Mouse (Mus musculus) spleen, adult 2 months (tissue): ENCODE results near the gene Kcnk15. TPM values are rescaled to one million over a fixed set of nuclear protein-coding genes. Genes with fewer than 3 reads are reported as not detected.

Experiments used
- DNase-seq, 2 experiments: peaks; one replicate each; pipeline versions ENCODE4 v3.0.0 to v3.0.0-alpha.2; 2012 to 2021; ENCODE audit warnings: low spot score in 2 of 2, low read depth in 1 of 2
- H3K27ac ChIP-seq: fragments of 200-500 bp; 2 replicates; pipeline ENCODE4 v1.5.1; 2012; ENCODE audit warnings: low read length, inconsistent platforms; ENCODE audit not compliant: insufficient read depth
- H3K27me3 ChIP-seq: fragments of 200-500 bp; 2 replicates; pipeline ENCODE4 v1.6.1; 2012; ENCODE audit warnings: mild to moderate bottlenecking, moderate library complexity, low read length, inconsistent platforms; ENCODE audit not compliant: control insufficient read depth, insufficient read depth
- H3K36me3 ChIP-seq: fragments of 200-500 bp; 2 replicates; pipeline ENCODE4 v1.6.1; 2012; ENCODE audit warnings: mild to moderate bottlenecking, low read length, inconsistent platforms; ENCODE audit not compliant: control insufficient read depth, insufficient read depth
- H3K4me1 ChIP-seq: fragments of 200-500 bp; 2 replicates; pipeline ENCODE4 v1.6.1; 2011; ENCODE audit warnings: inconsistent platforms; ENCODE audit not compliant: control insufficient read depth, insufficient read depth, insufficient read length
- H3K4me3 ChIP-seq: fragments of 200-500 bp; 2 replicates; pipeline ENCODE4 v1.5.1; 2011; ENCODE audit warnings: mild to moderate bottlenecking, inconsistent platforms; ENCODE audit not compliant: insufficient read depth, insufficient read length; ENCODE audit errors: extremely low read depth
- CTCF ChIP-seq: fragments of 200-500 bp; IDR thresholded peaks from 2 replicates; pipeline ENCODE4 v1.5.1; 2011; ENCODE audit warnings: mild to moderate bottlenecking, inconsistent platforms; ENCODE audit not compliant: insufficient read depth, insufficient read length, insufficient replicate concordance; ENCODE audit errors: extremely low read depth
- POLR2A ChIP-seq: fragments of 200-500 bp; IDR thresholded peaks from 2 replicates; pipeline ENCODE4 v1.6.1; 2011; ENCODE audit warnings: low read depth, low read length, inconsistent platforms
- WGBS: fragments of 180-500 bp; shearing (Covaris S2); methylation state at CpG from one replicate; pipeline ENCODE4 v1.1.7; 2018; 5-methylcytosine and 5-hydroxymethylcytosine counted together
- polyA plus RNA-seq: library from polyadenylated mRNA; depleted of rRNA; stranded (reverse); fragments of >200 nt; gene quantifications from 2 replicates; pipeline ENCODE4 v1.2.3, GENCODE M21; 2012

The Kcnk15 gene
- polyA plus RNA-seq, 1 experiment: not detected

DNA sequence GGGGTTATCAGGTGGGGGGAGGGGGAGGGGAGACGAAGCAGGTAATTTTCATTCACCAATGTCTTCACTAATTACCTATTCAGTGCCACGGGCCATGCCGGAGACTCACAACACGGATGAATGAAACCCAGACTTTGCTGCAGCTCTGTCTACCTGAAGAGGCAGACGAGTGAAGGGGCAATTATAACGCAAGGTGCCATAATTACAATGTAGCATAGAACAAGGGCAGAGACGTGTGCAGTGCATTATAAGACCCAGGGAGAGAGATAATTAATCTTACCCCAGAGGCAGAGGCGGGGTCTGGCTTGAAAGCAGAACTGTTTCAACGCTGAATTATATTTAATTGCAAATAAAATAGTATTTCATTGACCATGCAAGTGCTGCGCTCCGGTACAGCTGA, 37.1 kb downstream of the Kcnk15 start:
- no peak overlapping the region for H3K27ac ChIP-seq
- WGBS: 82% methylated on average over 11 of the region's 11 CpGs
- no peaks in the 10 kb centered on the region for H3K36me3 ChIP-seq
- H3K4me3 ChIP-seq: no peak overlapping the region
- TF ChIP-seq POLR2A (no peak), CTCF (no peak)
- DNase-seq: no peak
- no peaks in the 10 kb centered on the region for H3K27me3 ChIP-seq
- H3K4me1 ChIP-seq: no peaks in the 10 kb centered on the region

DNA sequence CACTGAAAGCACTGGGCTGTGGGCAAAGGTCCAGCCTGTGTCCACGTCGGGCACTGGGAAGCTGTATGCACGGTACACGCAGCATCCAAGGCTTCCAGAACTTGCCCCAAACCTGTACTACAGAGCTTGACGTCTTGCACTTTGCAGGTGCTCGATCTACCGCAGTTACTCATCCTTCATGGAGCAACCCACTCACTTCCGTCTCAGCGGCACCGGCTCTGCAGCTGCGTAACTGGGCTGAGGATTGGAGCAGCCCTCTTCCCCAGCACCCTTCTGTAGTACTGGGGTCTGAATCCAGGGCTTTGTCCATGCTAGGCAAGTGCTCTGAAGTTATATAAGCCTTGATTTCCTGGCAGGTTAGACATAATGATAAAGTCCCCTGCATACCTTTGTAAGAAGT, 37.8 kb downstream of the Kcnk15 start:
- Histone ChIP-seq H3K27ac (no peak overlapping the region), H3K4me3 (no peak overlapping the region), H3K27me3 (no peaks in the 10 kb centered on the region), H3K36me3 (no peaks in the 10 kb centered on the region), H3K4me1 (no peaks in the 10 kb centered on the region)
- TF ChIP-seq POLR2A: no peak
- no peak for TF ChIP-seq CTCF
- no peak for DNase-seq
- 92% methylated on average over 11 of the region's 11 CpGs for WGBS

DNA sequence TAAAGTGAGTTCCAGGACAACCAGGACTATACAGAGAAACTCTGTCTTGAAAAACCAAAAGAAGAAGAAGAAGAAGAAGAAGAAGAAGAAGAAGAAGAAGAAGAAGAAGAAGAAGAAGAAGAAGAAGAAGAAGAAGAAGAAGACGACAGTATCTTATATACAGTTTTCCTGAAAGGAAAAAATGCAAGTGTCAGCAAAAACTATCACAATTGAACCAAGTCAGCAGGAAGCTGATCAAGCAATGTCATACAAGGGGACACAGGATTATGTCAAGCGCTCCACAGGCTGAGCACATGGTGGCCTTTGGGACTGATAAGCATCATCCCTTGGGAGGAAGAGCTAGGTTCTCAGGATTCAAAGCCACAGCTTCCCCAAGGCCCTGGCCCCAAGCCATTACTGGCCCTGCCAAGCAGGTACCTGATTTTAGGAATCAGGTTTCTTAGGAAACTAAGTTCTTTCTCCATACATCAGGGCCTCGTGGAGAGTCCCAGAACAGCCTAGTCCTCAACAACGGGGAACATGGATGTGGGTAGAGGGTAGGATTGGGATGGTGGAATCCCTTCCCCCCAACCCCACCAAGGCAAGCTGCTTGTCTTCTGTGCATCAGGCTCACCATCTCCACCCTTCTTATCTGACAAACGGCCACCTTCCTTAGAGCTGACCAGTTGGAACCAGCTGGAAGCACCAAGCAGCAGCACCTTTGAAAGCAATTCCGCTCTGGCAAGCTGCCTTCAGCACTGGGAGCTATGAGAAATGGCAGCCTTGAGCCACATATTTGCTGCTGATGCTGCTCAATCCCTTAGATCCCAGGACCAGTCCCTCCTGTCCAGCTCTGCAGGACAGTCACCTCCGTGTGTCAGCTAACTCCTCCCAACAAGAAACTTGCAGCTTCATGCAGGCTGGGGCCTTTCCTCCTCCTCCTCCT, 40.3 kb downstream of the Kcnk15 start:
- H3K4me1 ChIP-seq: no peaks in the 10 kb centered on the region
- no peaks in the 10 kb centered on the region for H3K36me3 ChIP-seq
- no peak for DNase-seq
- TF ChIP-seq CTCF: no peak
- WGBS: 66% methylated on average over 7 of the region's 7 CpGs
- H3K4me3 ChIP-seq: no peak overlapping the region
- no peaks in the 10 kb centered on the region for H3K27me3 ChIP-seq
- no peak overlapping the region for H3K27ac ChIP-seq

DNA sequence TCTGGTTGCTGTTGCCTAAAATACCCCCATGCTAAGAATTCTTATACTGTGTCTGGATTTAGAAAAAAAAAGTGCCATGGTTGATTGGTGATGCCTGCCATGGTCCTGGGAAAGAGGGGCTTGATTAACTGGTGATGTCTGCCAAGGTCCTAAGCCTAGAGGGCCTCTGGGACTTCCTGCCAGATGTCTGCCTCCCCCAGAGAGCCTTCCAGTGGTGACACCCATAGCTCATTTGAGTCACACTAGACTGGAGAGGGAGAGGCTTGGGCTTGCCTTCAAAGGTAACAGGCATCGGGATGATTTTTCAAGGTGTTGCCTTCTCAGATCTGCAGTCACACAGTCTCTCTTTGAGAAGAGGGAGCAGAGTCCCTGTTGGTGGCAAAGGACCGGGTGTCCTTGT, 41.7 kb downstream of the Kcnk15 start:
- Histone ChIP-seq H3K4me3 (no peak overlapping the region), H3K4me1 (no peaks in the 10 kb centered on the region), H3K27me3 (no peaks in the 10 kb centered on the region), H3K36me3 (no peaks in the 10 kb centered on the region), H3K27ac (no peak overlapping the region)
- WGBS: 27% methylated on average over 2 of the region's 2 CpGs
- no peak for DNase-seq
- TF ChIP-seq POLR2A: no peak
- TF ChIP-seq CTCF: no peak

DNA sequence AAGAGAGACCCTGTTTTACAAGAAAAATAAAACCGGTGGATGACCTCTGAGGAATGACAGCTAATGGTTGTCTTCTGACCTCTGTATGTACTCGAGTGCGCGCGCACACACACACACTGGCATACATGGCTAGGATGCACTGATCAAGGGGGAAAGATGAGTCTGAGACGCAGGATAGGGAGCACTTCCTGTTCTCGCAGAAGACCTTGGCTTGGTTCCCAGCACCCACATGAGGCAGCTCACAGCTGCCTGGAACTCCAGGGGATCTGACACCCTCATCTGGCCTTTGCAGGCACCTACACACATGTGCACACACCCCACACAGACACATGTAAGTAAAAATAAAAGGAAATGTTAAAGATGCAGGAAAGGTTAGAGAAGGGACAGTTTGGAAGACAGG, 43.6 kb downstream of the Kcnk15 start:
- no peaks in the 10 kb centered on the region for H3K4me1 ChIP-seq
- 82% methylated on average over 7 of the region's 7 CpGs for WGBS
- no peak for DNase-seq
- H3K27ac ChIP-seq: no peak overlapping the region
- no peak for TF ChIP-seq POLR2A
- no peak for TF ChIP-seq CTCF
- no peaks in the 10 kb centered on the region for H3K27me3 ChIP-seq
- no peaks in the 10 kb centered on the region for H3K36me3 ChIP-seq
- H3K4me3 ChIP-seq: no peak overlapping the region

DNA sequence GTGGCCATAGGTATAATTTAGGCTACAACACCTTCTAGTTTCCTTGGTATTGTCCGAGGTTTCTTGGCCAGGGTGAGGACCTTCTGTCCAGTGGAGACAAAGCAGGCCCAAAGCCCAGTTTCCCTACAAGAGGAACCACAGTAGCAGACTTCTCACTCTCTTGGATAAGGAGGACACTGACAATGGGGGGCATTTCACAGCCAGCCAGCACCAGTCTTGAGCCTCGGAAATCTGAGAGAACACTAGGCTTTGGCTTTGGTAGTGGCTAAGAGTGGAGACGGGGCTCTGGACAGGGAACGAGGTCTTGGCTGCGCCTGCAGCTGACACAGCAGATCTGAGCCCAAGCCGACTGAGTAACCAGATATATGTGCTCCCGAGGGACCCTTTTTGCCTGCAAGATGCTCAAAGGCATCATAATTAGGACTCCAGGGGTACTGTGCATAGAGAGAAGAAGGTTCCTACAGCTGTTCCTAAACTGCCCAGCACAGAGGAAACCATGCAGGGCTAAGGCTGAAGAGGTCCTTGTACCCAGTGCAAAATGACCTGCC, 44.6 kb downstream of the Kcnk15 start:
- no peaks in the 10 kb centered on the region for H3K36me3 ChIP-seq
- H3K27ac ChIP-seq: no peak overlapping the region
- 78% methylated on average over 7 of the region's 7 CpGs for whole genome bisulfite sequencing
- H3K27me3 ChIP-seq: no peaks in the 10 kb centered on the region
- H3K4me3 ChIP-seq: no peak overlapping the region
- no peaks in the 10 kb centered on the region for H3K4me1 ChIP-seq
- no peak for DNase-seq
- TF ChIP-seq CTCF: no peak
- no peak for TF ChIP-seq POLR2A

DNA sequence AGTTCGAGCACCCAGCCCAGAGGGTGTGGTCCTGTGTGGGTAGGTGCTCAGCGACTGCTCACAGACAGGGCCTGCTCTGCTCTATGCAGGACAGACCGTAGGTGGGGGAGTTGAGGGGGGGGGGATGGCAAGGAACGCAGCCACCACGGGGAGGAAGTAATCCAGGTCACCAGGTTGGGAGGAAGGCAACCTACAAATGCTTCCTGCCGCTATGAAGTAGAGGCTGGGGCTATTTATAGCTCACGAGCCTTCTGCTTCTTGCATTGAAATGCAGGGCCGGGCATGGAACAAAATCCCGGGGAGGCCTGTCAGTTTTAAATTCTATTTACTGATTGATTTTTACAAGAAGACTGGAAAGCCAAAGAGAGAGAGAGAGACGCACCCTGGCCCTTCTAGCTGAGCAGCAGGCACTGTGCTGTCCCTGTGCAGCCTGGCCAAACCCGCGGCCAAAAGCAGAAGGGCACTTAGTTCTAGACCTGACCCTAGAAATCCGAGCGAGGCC, 46.5 kb downstream of the Kcnk15 start:
- TF ChIP-seq POLR2A: no peak
- TF ChIP-seq CTCF: no peak
- no peak for DNase-seq
- WGBS: 19% methylated on average over 14 of the region's 14 CpGs
- Histone ChIP-seq H3K27me3 (no peaks in the 10 kb centered on the region), H3K36me3 (no peaks in the 10 kb centered on the region), H3K4me3 (no peak overlapping the region), H3K4me1 (no peaks in the 10 kb centered on the region), H3K27ac (no peak overlapping the region)
